Mouse (Mus musculus) limb, embryonic 15.5 days (tissue): ENCODE measurements around the gene Enpp7. TPM values are rescaled to one million over a fixed set of nuclear protein-coding genes. Genes with fewer than 3 reads are reported as not detected.
A peak's percentile ranks its signal among the peaks of the same experiment; 100 is the strongest.

Experiments used
- ATAC-seq: fragments of 200-750 bp; cut with Nextera tagmentation; 2 replicates; pipeline ENCODE4 v1.8.0; 2017; ENCODE audit warnings: low read depth, moderate TSS enrichment; ENCODE audit not compliant: insufficient number of reproducible peaks, low FRiP score, low TSS enrichment
- H3K27ac ChIP-seq: fragments of 300-500 bp; sonication (generic); 2 replicates; pipeline ENCODE4 v1.5.1; 2015; ENCODE audit warnings: moderate library complexity, mild to moderate bottlenecking, inconsistent platforms
- H3K27me3 ChIP-seq: fragments of 300-500 bp; sonication (generic); 2 replicates; pipeline ENCODE4 v1.6.1; 2015; ENCODE audit warnings: inconsistent platforms
- H3K36me3 ChIP-seq: fragments of 300-500 bp; sonication (generic); 2 replicates; pipeline ENCODE4 v1.6.1; 2015; ENCODE audit warnings: inconsistent platforms
- H3K4me1 ChIP-seq: fragments of 300-500 bp; sonication (generic); 2 replicates; pipeline ENCODE4 v1.6.1; 2015; ENCODE audit warnings: inconsistent platforms
- H3K4me2 ChIP-seq: fragments of 300-500 bp; sonication (generic); 2 replicates; pipeline ENCODE4 v1.6.1; 2015; ENCODE audit warnings: mild to moderate bottlenecking, inconsistent platforms
- H3K4me3 ChIP-seq: fragments of 300-500 bp; sonication (generic); 2 replicates; pipeline ENCODE4 v1.5.1; 2015; ENCODE audit warnings: mild to moderate bottlenecking, inconsistent platforms
- H3K9ac ChIP-seq: fragments of 300-500 bp; sonication (generic); 2 replicates; pipeline ENCODE4 v1.6.1; 2015; ENCODE audit warnings: inconsistent platforms
- H3K9me3 ChIP-seq: fragments of 300-500 bp; sonication (generic); 2 replicates; pipeline ENCODE4 v1.6.1; 2016; ENCODE audit warnings: inconsistent platforms
- WGBS: fragments of 180-500 bp; shearing (Covaris S2); methylation state at CpG from one replicate; pipeline ENCODE4 v1.1.7; 2015; 5-methylcytosine and 5-hydroxymethylcytosine counted together
- polyA plus RNA-seq: library from polyadenylated mRNA; unstranded; fragments of >200 nt; fragmentation: Nextera tagmentation; extraction: Ambion mirVana; gene quantifications from 2 replicates; pipeline ENCODE4 v1.2.1, GENCODE M21; 2015

Gene Enpp7
- polyA plus RNA-seq = not detected in 2 replicates

DNA sequence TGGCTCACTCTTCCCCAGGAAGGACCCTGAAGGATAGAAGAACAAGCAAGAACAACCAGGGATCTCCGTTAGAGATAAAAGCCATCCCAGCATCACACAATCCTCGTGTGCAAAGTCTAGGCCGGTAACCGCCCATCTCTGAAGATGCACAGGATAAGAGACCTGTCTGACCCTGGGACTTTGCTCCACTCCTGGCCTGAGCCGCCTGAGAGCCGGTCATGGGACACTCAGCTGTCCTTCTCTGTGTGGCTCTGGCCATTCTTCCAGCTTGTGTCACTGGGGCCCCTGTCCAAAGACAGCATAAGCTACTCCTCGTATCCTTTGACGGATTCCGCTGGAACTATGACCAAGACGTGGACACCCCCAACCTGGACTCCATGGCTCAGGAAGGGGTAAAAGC is at the start of gene Enpp7:
Gene Enpp7 (plus strand): TSS at position 190 of the 400 bp plus-strand sequence.
- Histone ChIP-seq H3K4me3 (no peak within 1 kb of the TSS), H3K9me3 (no peaks in the 10 kb centered on the region), H3K4me1 (no peaks in the 10 kb centered on the region), H3K27me3 (no peaks in the 10 kb centered on the region), H3K9ac (no peak within 1 kb of the TSS), H3K4me2 (no peak within 1 kb of the TSS), H3K36me3 (no peaks in the 10 kb centered on the region), H3K27ac (no peak within 1 kb of the TSS)
- ATAC-seq = no peak
- 87% methylated on average over 10 of the region's 10 CpGs for WGBS

- Histone ChIP-seq H3K9me3 (no peaks in the 10 kb centered on the region), H3K27me3 (peaks cover 4% of the 10 kb centered on the region; the same call in 1 of the 2 replicates), H3K4me2 (no peak overlapping the region), H3K27ac (no peak overlapping the region), H3K4me3 (no peak overlapping the region), H3K4me1 (no peaks in the 10 kb centered on the region), H3K9ac (no peak overlapping the region), H3K36me3 (no peaks in the 10 kb centered on the region)
- WGBS = 77% methylated on average over 4 of the region's 4 CpGs
- no peak for ATAC-seq
Measured at GRCm38 (mm10) chr11:118939731-118940130, 48.3 kb upstream of the Enpp7 start.

DNA sequence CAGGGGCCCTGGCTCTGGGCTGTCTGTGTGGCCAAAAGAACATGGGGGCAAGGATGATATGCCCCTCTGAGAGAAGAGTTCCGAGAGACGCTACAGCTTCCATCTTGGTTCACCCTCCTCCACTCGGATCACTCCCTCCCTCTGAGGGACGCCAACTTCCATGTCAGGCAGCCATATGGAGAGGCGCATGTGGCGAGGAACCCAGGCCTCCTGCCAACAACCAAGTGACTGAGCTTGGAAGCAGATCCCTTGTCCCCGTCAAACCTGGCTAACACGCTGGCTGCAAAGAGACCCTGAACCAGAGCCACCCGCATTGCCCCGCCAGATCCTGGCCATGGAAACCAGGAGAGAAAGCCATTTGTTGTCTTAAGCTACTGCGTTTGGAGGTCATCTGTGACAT is 47.4 kb upstream of the Enpp7 start:
- H3K27ac ChIP-seq = no peak overlapping the region
- H3K27me3 ChIP-seq = peaks cover 4% of the 10 kb centered on the region; the same call in 1 of the 2 replicates
- no peaks in the 10 kb centered on the region for H3K4me1 ChIP-seq
- H3K4me2 ChIP-seq = no peak overlapping the region
- H3K4me3 ChIP-seq = no peak overlapping the region
- H3K9ac ChIP-seq = no peak overlapping the region
- ATAC-seq = no peak
- H3K36me3 ChIP-seq = no peaks in the 10 kb centered on the region
- no peaks in the 10 kb centered on the region for H3K9me3 ChIP-seq
- 71% methylated on average over 11 of the region's 11 CpGs for WGBS

- ATAC-seq = no peak
- Histone ChIP-seq H3K9ac (no peak overlapping the region), H3K9me3 (no peaks in the 10 kb centered on the region), H3K4me3 (no peak overlapping the region), H3K27ac (no peak overlapping the region), H3K27me3 (peaks cover 4% of the 10 kb centered on the region; the same call in 1 of the 2 replicates), H3K36me3 (no peaks in the 10 kb centered on the region), H3K4me2 (no peak overlapping the region), H3K4me1 (no peaks in the 10 kb centered on the region)
- WGBS = 48% methylated on average over 5 of the region's 5 CpGs
Measured at GRCm38 (mm10) chr11:118941268-118941667, 46.7 kb upstream of the Enpp7 start.

- no peak overlapping the region for H3K4me3 ChIP-seq
- H3K27ac ChIP-seq = no peak overlapping the region
- 79% methylated on average over 8 of the region's 8 CpGs for WGBS
- H3K9ac ChIP-seq = no peak overlapping the region
- H3K9me3 ChIP-seq = no peaks in the 10 kb centered on the region
- H3K4me2 ChIP-seq = no peak overlapping the region
- H3K27me3 ChIP-seq = peaks cover 10% of the 10 kb centered on the region; the same call in 1 of the 2 replicates
- ATAC-seq = no peak
- no peaks in the 10 kb centered on the region for H3K4me1 ChIP-seq
- H3K36me3 ChIP-seq = no peaks in the 10 kb centered on the region
Measured at GRCm38 (mm10) chr11:118945868-118946267, 42.1 kb upstream of the Enpp7 start.

- Histone ChIP-seq H3K36me3 (no peaks in the 10 kb centered on the region), H3K9ac (no peak overlapping the region), H3K27me3 (0 out of 2 replicates have a peak, but pooled peaks cover 5% of the 10 kb centered on the region), H3K9me3 (no peaks in the 10 kb centered on the region), H3K27ac (no peak overlapping the region), H3K4me1 (peaks cover 30% of the 10 kb centered on the region), H3K4me3 (no peak overlapping the region), H3K4me2 (no peak overlapping the region)
- ATAC-seq = no peak
- 40% methylated on average over 6 of the region's 6 CpGs for whole genome bisulfite sequencing
Measured at GRCm38 (mm10) chr11:118955016-118955415, 33.0 kb upstream of the Enpp7 start.

GRCm38 (mm10) chr11:118957070-118957471 is 30.9 kb upstream of the Enpp7 start:
- WGBS = 35% methylated on average over 14 of the region's 14 CpGs
- H3K4me2 ChIP-seq = no peak overlapping the region
- H3K27me3 ChIP-seq = no peaks in the 10 kb centered on the region
- no peak overlapping the region for H3K4me3 ChIP-seq
- ATAC-seq = 0 out of 2 replicates have a peak, but pooled peaks have one; percentile 46
- no peak overlapping the region for H3K27ac ChIP-seq
- H3K9me3 ChIP-seq = no peaks in the 10 kb centered on the region
- H3K36me3 ChIP-seq = no peaks in the 10 kb centered on the region
- no peak overlapping the region for H3K9ac ChIP-seq
- peaks cover 30% of the 10 kb centered on the region for H3K4me1 ChIP-seq

DNA sequence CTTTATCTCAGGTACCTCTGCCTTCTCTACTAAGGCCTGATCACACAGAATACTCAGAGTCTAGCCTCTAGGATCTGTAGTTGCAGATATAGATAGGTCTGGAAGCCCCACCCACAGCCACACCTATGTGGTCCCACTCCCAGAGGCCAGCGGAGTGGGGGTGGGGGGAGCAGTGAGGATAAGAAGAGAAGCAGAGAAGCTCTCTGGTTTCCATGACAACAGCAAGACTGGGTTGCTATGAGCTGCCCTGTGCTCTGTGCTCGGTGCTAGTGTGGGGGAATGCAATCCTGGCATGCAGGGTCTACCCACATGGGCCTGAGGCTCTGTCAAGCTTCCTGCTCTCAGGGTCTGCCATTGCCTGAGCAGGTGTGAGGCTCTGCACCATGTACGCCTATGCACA is 27.3 kb upstream of the Enpp7 start:
- H3K4me1 ChIP-seq = peaks cover 22% of the 10 kb centered on the region
- no peak overlapping the region for H3K4me3 ChIP-seq
- H3K9ac ChIP-seq = no peak overlapping the region
- ATAC-seq = no peak
- H3K4me2 ChIP-seq = no peak overlapping the region
- H3K27me3 ChIP-seq = no peaks in the 10 kb centered on the region
- H3K36me3 ChIP-seq = no peaks in the 10 kb centered on the region
- WGBS = 60% methylated on average over 3 of the region's 3 CpGs
- no peaks in the 10 kb centered on the region for H3K9me3 ChIP-seq
- H3K27ac ChIP-seq = no peak overlapping the region

DNA sequence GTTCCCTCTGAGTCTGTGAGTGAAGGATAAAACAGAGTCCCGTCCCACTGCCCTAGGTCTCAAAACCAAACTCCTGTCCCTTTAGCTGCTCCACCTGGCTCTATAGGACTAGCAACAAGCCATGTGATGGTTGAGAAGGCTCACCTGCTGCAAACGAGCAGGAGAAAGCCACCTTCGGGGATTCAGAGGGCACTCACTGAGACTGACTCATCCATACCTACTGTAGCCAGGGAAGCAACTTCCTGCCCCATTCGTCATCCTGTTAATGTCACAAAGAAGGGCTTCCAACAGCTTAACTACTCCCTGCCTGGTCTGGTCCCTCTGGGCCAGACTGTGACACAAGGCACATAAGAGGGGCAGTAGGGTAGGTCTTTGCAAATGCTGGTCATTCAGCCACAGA is 25.5 kb upstream of the Enpp7 start:
- Histone ChIP-seq H3K4me2 (no peak overlapping the region), H3K9me3 (no peaks in the 10 kb centered on the region), H3K4me3 (no peak overlapping the region), H3K4me1 (peaks cover 11% of the 10 kb centered on the region), H3K27me3 (no peaks in the 10 kb centered on the region), H3K9ac (no peak overlapping the region), H3K27ac (no peak overlapping the region), H3K36me3 (no peaks in the 10 kb centered on the region)
- no peak for ATAC-seq
- 47% methylated on average over 4 of the region's 4 CpGs for WGBS

DNA sequence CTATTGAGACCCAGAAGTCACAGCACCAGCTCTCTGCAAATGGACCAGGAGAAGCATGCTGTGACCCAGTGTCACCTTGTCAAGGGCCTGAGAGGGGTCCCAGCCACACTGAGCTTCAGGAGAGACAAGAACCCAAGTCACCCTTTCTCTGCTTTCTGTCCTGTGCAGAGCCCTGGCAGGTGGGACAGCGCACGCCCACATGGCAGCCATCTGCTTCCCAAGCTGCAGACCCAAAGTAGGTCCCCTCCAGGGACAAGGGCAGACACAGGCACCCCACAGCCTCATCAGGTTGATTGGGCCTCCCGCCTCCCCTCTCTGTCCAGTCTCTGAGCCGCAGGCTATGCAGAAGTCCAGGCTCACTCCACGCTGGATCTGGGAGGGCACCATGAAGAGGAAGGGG is 24.1 kb upstream of the Enpp7 start:
- no peak overlapping the region for H3K27ac ChIP-seq
- no peak overlapping the region for H3K4me3 ChIP-seq
- no peak overlapping the region for H3K4me2 ChIP-seq
- no peak overlapping the region for H3K9ac ChIP-seq
- no peaks in the 10 kb centered on the region for H3K27me3 ChIP-seq
- H3K4me1 ChIP-seq = 0 out of 2 replicates have a peak, but pooled peaks cover 4% of the 10 kb centered on the region
- 66% methylated on average over 5 of the region's 5 CpGs for WGBS
- no peaks in the 10 kb centered on the region for H3K36me3 ChIP-seq
- no peak for ATAC-seq
- no peaks in the 10 kb centered on the region for H3K9me3 ChIP-seq

DNA sequence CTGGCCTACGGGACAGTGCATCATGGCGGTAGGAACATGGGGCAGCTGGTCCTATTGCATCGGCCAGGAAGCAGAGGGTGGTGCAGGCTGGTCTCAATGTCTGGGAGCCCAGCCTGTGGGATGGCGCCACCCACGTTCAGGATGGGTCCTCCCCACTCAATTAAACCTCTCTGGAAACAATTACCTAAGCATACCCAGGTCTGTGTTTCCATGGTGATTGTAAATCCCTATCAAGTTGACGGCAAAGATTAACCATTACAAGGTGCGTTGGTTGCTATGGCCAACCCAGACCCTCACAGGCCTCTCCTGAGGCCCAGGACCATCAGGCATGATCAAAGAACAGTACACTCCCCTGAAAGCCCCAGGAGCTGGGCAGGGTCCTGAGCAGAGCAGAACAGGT is 22.9 kb upstream of the Enpp7 start:
- H3K4me1 ChIP-seq = 0 out of 2 replicates have a peak, but pooled peaks cover 4% of the 10 kb centered on the region
- H3K27ac ChIP-seq = no peak overlapping the region
- no peak overlapping the region for H3K4me3 ChIP-seq
- H3K27me3 ChIP-seq = no peaks in the 10 kb centered on the region
- no peaks in the 10 kb centered on the region for H3K36me3 ChIP-seq
- H3K9ac ChIP-seq = no peak overlapping the region
- WGBS = 29% methylated on average over 7 of the region's 7 CpGs
- ATAC-seq = no peak
- no peak overlapping the region for H3K4me2 ChIP-seq
- no peaks in the 10 kb centered on the region for H3K9me3 ChIP-seq

DNA sequence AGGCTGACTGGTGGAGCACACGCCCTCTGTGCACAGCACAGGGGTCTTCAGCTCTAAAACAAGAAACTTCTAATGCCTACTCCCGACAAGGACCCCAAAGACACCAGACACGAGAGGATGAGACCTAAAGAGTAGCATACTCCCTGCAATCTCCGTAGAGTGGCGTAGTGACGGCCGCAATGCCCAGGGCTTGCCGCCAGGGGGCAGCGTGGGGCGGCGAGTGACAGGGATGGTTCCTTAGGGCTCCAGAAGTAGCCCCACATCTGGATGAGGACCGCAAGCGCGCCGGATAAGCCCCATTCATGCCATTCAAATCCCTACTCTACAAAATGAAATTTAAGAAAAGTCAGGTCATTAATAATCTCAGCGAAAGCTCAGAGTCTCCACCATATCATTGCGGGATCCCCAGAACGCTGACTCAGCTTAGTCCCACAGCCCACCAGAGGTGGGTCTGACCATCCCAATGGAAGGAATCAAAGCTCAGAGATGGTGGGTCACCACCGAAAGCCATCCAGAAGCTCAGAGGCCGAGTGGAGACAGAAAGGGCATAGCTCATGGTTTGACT is 16.4 kb upstream of the Enpp7 start:
- H3K4me2 ChIP-seq = no peak overlapping the region
- no peak overlapping the region for H3K9ac ChIP-seq
- WGBS = 37% methylated on average over 20 of the region's 20 CpGs
- H3K4me3 ChIP-seq = no peak overlapping the region
- H3K9me3 ChIP-seq = no peaks in the 10 kb centered on the region
- ATAC-seq = no peak
- peaks cover 23% of the 10 kb centered on the region for H3K27me3 ChIP-seq
- H3K36me3 ChIP-seq = no peaks in the 10 kb centered on the region
- 0 out of 2 replicates have a peak, but pooled peaks cover 4% of the 10 kb centered on the region for H3K4me1 ChIP-seq
- H3K27ac ChIP-seq = no peak overlapping the region
